Mouse (Mus musculus): Measurements from ENCODE around the gene Garnl3. TPM values are rescaled to one million over a fixed set of nuclear protein-coding genes. Genes with fewer than 3 reads are reported as not detected.

The Garnl3 gene
- polyA plus RNA-seq, 1 experiment from 2014 or later = 9.4 TPM

GRCm38 (mm10) chr2:32940483-32940882, 191.0 kb downstream of the Garnl3 start:
- Histone ChIP-seq H3K9me3 (replicated peaks) (no peaks in the 10 kb centered on the region), H3K27me3 (ENCODE audit: low read depth, poor library complexity, severe bottlenecking) (no peaks in the 10 kb centered on the region), H3K4me3 (no peak overlapping the region), H3K36me3 (peaks cover 42% of the 10 kb centered on the region), H3K27ac (no peak overlapping the region), H3K4me1 (no peaks in the 10 kb centered on the region)
- no peak for DNase-seq (ENCODE audit: low spot score)
- WGBS = 96% methylated on average over 4 of the region's 4 CpGs

- peaks cover 35% of the 10 kb centered on the region for H3K36me3 ChIP-seq
- 58% methylated on average over 5 of the region's 5 CpGs for WGBS
Measured at GRCm38 (mm10) chr2:32939418-32939817, 192.0 kb downstream of the Garnl3 start.

GRCm38 (mm10) chr2:32938741-32939140, 192.7 kb downstream of the Garnl3 start:
- Histone ChIP-seq H3K27ac (no peak overlapping the region), H3K9me3 (replicated peaks) (no peaks in the 10 kb centered on the region), H3K36me3 (peaks cover 40% of the 10 kb centered on the region), H3K4me1 (no peaks in the 10 kb centered on the region), H3K27me3 (ENCODE audit: low read depth, poor library complexity, severe bottlenecking) (no peaks in the 10 kb centered on the region), H3K4me3 (no peak overlapping the region)
- 84% methylated on average over 5 of the region's 5 CpGs for WGBS
- DNase-seq (ENCODE audit: low spot score) = no peak

More at GRCm38 (mm10) chr2:32939418-32939817, 192.0 kb downstream of the Garnl3 start:
- Histone ChIP-seq H3K27ac (no peak overlapping the region), H3K27me3 (ENCODE audit: low read depth, poor library complexity, severe bottlenecking) (no peaks in the 10 kb centered on the region), H3K4me1 (no peaks in the 10 kb centered on the region), H3K4me3 (no peak overlapping the region), H3K9me3 (replicated peaks) (no peaks in the 10 kb centered on the region)
- no peak for DNase-seq (ENCODE audit: low spot score)

Other genes starting within 250 kb of the Garnl3 start
- gene Rpl12, start 170.1 kb downstream of the Garnl3 start, polyA plus RNA-seq (2016; fragmentation: Nextera tagmentation; extraction: Ambion mirVana) = 194 and 232 TPM in 2 replicates
- 5.3 and 7.5 TPM in 2 replicates for gene Lrsam1, start 170.0 kb downstream of the Garnl3 start, polyA plus RNA-seq (2016; fragmentation: Nextera tagmentation; extraction: Ambion mirVana)
- gene Slc2a8, start 149.6 kb downstream of the Garnl3 start, polyA plus RNA-seq (2016; fragmentation: Nextera tagmentation; extraction: Ambion mirVana) = 16.5 and 22.3 TPM in 2 replicates
- 40.1 and 51.8 TPM in 2 replicates for gene Angptl2, start 84.4 kb upstream of the Garnl3 start, polyA plus RNA-seq (2016; fragmentation: Nextera tagmentation; extraction: Ambion mirVana)
- 2.4 and 3.8 TPM in 2 replicates for gene Ralgps1, start 239.8 kb upstream of the Garnl3 start, polyA plus RNA-seq (2016; fragmentation: Nextera tagmentation; extraction: Ambion mirVana)